Mouse (Mus musculus) right cerebral cortex, postnatal 4 days (tissue): ENCODE results near the gene Cox6b2.

Experiments used
- DNase-seq: peaks from one replicate; pipeline ENCODE4 v3.0.0-alpha.2; 2022

Gene Cox6b2

GRCm38 (mm10) chr7:4759670-4760069 lies 6.8 kb upstream of the Cox6b2 start:
- DNase-seq, result no peak

DNA sequence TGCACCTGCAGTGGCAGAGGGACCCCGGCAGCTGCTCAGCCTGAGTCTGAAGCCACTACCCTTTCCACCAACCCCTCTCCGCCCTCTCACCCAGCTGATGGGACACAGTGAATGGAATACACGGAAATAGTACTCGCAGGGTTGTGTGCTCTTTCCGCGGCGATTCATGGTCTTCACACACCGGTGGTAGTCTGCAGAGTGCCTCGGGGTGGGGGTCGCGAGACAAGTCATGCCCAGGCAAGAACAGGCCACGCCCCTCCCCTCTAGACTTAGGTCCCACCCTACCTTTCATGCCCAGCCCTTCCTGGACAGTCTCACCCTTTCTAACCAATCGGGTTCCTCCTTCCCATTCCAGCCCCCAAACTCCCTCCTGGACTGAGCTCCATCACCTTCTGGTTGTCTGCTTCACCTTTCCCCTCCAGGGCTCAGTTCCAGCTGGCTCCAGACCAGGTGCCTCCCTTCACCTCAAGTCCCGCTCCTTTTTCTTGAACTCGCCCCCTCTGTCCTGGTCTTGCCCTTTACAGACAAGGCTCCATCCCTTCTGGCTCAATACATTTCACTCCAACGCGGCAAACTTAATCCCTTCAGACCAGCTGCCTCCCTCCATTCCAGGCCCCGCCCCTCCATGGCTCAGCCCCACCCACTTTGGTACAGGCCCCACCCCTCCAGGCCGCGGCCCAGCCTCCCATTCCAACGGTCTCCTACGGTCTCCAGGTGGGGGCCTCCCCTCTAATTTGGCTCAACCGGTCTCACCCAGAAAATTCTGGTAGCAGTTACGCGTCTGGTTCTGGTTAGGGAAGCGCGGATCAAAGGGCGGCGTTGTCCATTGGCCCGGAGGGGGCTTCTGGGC lies 698 bp downstream of the Cox6b2 start:
- peak; percentile 30 for DNase-seq

GRCm38 (mm10) chr7:4749169-4749568 lies 3.7 kb downstream of the Cox6b2 start:
- no peak for DNase-seq

DNA sequence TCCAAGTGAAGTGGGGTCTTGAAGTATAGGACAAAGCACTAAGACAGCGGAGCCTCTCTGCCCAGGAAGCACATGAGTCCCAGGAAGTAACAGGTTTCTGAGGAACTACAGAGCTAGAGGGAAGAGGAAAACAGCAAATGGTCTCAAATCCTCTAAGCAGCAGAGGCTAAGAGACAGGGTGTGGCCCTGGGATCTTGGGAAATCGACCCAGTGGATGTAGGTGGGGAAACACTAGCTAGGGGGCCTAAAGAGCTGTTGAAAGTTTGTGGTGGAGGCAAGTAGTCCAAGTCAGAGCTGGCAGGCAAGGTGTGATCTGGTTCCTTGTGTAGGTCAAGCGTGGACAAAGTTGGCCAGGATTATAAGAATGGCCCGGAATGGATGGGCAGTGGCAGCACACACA lies 4.6 kb downstream of the Cox6b2 start:
- no peak for DNase-seq

- DNase-seq, result no peak
Measured at GRCm38 (mm10) chr7:4747156-4747899, 5.6 kb downstream of the Cox6b2 start.

- no peak for DNase-seq
Measured at GRCm38 (mm10) chr7:4746326-4746980, 6.4 kb downstream of the Cox6b2 start.

- no peak for DNase-seq
Measured at GRCm38 (mm10) chr7:4744886-4745285, 8.0 kb downstream of the Cox6b2 start.

DNA sequence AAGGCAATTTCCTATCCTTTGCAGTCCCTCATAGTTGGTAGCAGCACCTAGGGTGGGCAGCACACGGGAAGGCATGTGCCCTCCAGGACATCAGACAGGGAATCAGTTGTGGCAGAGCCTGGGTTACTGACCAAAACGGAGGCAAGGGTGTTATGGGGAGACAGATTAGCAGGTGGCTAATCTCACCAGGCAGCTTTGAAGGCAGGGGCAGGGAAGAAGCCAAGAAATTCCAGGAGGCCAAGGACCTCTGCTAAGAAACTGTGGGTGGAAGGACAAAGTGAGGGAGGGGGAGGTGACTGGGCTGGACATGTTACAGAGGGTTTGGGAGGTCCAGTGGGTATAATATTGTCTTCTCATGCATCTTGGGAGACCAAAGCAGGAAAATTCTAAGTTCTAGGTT lies 9.5 kb downstream of the Cox6b2 start:
- DNase-seq, result no peak

- DNase-seq, result no peak
Measured at GRCm38 (mm10) chr7:4742482-4742819, 10.4 kb downstream of the Cox6b2 start.

DNA sequence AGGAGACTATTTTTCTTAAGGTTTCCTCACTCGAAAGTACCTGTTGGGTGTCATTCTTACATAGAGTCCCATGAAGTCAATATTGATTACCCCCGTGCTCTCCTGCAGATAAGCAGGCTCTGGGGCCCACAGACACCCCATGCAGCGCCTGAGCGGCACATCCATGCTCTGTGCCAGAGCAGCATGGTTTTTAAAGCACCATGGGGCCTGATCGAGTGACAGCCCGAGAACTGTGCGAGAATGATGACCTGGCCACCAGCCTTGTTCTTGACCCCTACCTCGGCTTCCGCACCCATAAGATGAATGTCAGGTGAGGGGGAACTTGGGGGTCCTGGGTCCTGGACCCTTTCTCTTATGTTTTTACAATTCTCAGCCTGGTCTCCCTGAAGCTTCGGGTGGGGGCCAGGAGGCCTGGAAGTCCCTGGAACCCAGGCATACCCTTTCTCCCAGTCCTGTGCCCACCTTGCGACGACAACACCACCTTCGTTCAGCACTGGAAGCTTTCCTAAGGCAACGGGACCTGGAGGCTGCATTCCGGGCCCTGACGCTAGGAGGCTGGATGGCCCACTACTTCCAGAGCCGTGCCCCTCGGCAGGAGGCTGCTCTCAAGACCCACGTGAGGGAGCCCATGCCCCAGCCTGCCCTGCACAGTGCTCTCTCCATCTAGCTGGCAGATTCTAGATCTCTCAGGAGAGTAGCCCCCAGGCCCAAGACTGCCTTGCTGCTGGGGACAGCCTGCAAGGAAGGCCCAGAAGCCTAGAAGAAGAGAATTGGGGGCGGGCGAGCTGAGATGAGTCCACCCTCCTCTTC lies 11.0 kb downstream of the Cox6b2 start:
- DNase-seq, result no peak

DNA sequence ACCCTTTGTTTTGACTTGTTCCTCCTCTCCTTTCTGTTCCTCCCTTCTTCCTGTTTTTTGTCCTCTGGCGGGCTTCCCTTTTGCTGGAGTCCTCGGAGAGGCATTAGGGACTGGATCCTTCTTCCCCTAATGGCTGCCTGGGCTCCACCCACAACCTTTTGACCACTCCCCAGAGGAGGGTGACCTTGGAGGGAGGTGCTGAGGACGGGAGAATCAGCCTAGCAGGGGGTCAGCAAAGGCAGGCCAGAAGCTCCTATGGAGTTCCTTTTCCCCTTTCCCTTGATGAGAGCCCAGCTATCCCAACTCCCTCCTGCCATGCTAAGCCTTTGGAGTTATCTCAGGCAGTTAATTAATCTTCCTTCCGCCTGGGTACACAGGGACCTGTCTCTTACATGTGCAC lies 11.7 kb downstream of the Cox6b2 start:
- DNase-seq, result peak; percentile 29

GRCm38 (mm10) chr7:4740309-4740727 lies 12.6 kb downstream of the Cox6b2 start:
- DNase-seq, result no peak

- peak; percentile 90 for DNase-seq
Measured at GRCm38 (mm10) chr7:4739544-4740275, 13.2 kb downstream of the Cox6b2 start, which contains the start of gene Kmt5c. Kmt5c (plus strand) TSS chr7:4740115.

DNA sequence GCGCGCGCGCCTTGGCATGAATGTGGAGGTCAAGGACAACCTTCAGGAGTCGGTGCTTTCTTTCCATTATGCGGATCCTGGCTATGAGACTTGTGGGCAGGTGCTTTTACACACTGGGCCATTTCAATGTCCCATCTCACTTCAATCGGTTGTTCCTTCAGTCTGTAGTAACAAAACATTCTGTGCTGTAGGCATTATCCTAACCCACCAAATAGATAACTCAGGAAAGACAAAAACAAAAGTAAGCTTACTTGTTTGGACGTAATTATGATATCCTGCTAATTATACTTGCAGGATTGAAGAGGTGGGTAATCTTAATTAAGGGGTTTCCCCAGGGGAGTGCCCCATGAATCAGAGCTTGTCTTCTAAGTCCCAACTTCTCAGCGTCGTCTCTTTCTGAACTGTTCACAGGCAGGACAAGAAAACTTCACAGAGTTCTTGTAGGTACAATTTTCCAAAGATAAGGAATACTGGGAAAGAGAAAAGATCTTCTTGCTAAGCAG lies 13.8 kb downstream of the Cox6b2 start:
- DNase-seq, result no peak

GRCm38 (mm10) chr7:4732968-4733392 lies 19.9 kb downstream of the Cox6b2 start:
- no peak for DNase-seq

- no peak for DNase-seq
Measured at GRCm38 (mm10) chr7:4731090-4731489, 21.8 kb downstream of the Cox6b2 start.

DNA sequence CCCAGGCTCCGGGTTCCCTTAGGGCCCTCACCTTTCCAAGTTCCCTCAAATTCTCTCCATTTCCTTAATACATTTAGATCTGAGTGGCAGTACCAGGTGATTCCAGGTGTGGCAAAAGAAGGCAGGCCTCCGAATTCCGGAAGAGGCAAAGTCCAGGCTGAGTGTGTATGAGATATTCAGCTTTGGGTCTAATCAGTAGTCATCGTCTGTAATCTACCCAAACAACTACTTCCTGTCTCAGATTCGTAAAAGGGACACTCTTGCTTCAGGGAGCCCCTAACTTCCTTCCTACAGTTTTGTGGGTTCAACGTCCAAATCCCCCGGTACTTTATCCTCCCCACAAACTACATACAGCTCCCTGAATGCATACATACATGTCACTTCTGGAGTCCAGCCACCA lies 27.7 kb downstream of the Cox6b2 start, which contains the start of gene Tmem150b:
TSS of gene Tmem150b (minus strand) at position 81 of the 400 bp plus-strand sequence.
- DNase-seq, result no peak

DNA sequence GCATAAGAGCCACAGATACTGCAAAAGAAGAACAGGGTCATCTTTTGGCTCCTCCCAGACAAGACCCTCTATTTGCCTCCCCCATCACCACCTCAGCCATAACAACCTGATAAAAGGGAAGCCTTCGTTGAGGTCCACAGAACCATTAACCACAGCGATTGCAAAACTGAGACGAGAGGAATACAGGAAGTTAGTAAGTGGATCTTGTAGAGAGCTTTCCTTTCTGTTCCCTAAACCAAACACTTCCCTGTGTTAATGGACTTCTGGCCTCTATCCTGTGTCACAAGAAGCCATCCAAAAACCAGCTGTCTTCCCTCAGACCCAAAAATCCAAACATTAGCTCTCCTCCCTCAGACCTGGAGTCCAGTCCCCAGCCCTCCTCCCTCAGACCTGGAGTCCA lies 28.5 kb downstream of the Cox6b2 start:
- DNase-seq, result no peak

GRCm38 (mm10) chr7:4723508-4723907 lies 29.4 kb downstream of the Cox6b2 start:
- DNase-seq, result peak; percentile 40

DNA sequence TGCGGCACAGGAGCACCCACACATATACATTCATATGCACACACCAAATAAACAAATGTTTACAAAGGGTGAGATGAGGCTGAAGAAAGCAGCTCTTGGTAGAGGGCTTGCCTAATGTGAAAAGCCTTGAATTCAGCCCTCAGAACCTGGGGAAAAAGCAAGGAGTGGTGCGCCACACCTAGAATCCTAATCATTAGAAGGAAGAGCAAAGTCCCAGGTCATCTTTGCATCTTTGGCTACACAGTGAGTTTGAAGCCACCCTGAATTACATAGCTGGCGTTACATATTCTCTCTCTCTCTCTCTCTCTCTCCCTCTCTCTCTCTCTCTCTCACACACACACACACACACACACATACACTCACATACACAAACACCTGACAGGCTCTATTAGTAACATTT lies 33.6 kb downstream of the Cox6b2 start:
- DNase-seq, result no peak

DNA sequence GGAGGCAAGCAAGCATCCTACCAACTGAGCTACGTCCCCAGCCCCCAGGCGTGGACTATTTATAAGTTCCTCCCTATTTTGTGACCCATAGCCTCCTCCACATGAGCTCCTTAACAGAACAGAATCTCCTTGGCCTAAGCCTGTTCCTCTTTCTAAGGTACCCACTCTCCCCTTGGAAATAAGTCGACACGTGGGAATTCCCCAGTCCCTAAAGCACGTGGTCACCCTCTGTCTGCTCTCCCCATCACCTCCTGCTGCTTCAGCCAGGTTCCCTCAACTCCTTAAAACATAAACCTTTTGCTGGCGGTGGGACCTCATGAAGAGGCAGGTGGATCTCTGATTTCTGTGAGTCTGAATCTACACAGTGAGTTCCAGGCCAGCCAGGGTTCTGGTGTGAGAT lies 35.9 kb downstream of the Cox6b2 start:
- no peak for DNase-seq

GRCm38 (mm10) chr7:4712594-4712993 lies 40.3 kb downstream of the Cox6b2 start:
- DNase-seq, result no peak
